Mouse (Mus musculus) stomach, postnatal 0 days (tissue): ENCODE measurements around the gene Ppp1r8.

Source experiments
- CTCF ChIP-seq: IDR thresholded peaks from 2 replicates; pipeline ENCODE4 v1.5.1; 2016; ENCODE audit warnings: antibody characterized with exemption, low read depth, mild to moderate bottlenecking, moderate library complexity
- EP300 ChIP-seq: optimal IDR thresholded peaks from 2 replicates; pipeline ENCODE3; 2016; ENCODE audit warnings: antibody characterized with exemption

DNA sequence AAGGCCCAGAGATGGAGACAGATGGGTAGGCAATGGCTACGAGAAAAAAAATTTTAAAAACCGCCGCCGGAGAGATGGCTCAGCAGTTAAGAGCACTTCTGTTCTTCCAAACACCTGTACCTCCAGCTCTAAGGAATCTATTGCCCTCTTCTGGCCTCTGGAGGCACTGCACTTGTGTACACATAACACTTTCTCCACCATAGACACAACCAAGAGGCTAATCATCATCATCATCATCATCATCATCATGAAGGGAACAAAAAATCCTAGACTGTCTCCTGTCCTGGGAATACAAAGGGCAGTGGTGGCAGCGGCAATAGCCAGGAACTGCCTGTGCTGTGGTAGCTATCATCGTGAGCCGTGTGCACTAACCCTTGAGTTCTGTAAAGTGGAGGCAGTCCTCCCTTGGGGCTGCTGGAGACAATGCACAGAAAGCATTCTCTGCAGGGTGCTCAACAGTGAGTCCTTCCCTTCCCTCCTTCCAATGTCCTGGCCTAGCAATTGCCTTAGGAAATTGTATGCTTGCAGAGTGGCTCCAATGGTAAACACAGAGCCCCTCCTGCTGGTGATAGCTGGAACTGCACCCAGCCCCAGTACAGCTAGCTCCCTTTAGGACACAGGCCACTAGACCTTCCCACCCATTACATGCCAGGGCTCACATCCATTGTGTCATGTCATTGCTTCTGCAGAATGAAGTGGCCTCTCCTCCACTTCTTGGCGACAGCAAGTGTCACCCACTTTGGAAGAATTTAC lies 19.2 kb downstream of the Ppp1r8 start:
- peak; percentile 87 for TF ChIP-seq CTCF
- no peak for TF ChIP-seq EP300
